ENCODE assay signal across 15 mouse cellular contexts in the genomic region with DNA sequence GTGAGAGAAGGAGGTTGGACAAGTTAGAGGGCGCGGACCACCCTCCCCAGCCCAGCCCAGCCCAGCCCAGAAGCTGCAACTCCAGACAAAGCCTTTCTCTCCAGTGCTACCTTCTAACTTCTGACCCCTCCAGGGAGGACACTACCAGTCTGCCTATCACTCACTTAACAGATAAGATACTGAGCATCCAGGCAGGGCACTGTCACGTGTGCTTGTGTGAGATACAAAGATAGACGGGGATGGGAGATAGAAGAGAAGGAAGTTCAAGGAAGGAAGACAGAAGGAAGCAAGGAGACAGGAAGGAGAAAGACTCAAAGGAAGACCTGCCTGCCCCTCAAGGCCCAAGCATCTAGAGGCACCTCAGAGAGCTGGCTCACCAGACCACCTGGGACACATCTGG.
A peak's percentile ranks its signal among the peaks of the same experiment; 100 is the strongest.
DNase-seq lines count a peak whose midpoint lies in the region; ATAC-seq and TF ChIP-seq lines count a peak whose summit lies in the region.
"Had no signal": no experiment of that assay in that cellular context is flagged by ENCODE, and none has a peak within 500 bp of the region (broad histone marks: within the 10 kb centered on the region; RNA-seq: fewer than 3 reads in every experiment).

No protein-coding gene starts in this region.

- peaks cover 62% of the 10 kb centered on the region for H3K4me1 ChIP-seq in kidney, embryonic 16.5 days (ENCODE audit: insufficient read depth, low read length)
- peaks cover 77% of the 10 kb centered on the region for H3K4me1 ChIP-seq in embryonic facial prominence, embryonic 10.5 days
- H3K4me1 ChIP-seq in embryonic facial prominence, embryonic 14.5 days (ENCODE audit: control insufficient read depth, insufficient read depth, low read length), result peaks cover 48% of the 10 kb centered on the region
- H3K4me1 ChIP-seq in limb, embryonic 13.5 days, result peaks cover 72% of the 10 kb centered on the region

- H3K9me3 ChIP-seq in kidney, embryonic 16.5 days (ENCODE audit: low read length), result no peaks in the 10 kb centered on the region
- H3K9me3 ChIP-seq in embryonic facial prominence, embryonic 10.5 days, result no peaks in the 10 kb centered on the region
- no peaks in the 10 kb centered on the region for H3K9me3 ChIP-seq in embryonic facial prominence, embryonic 14.5 days (ENCODE audit: control insufficient read depth, low read length)
- no peaks in the 10 kb centered on the region for H3K9me3 ChIP-seq in limb, embryonic 13.5 days
- H3K9me3 ChIP-seq: hindbrain, embryonic 15.5 days; liver, embryonic 12.5 days; neural tube, embryonic 13.5 days had no signal

- DNase-seq in kidney, postnatal 36 days, result no peak
- DNase-seq in embryonic facial prominence, embryonic 10.5 days (ENCODE audit: low spot score), result no peak
- DNase-seq in embryonic facial prominence, embryonic 14.5 days (ENCODE audit: low spot score), result no peak
- no peak for DNase-seq in layer of hippocampus, adult 2 months (ENCODE audit: low spot score in 2 of 2)
- no peak for DNase-seq in adrenal gland, postnatal 36 days
- no peak for DNase-seq in left cerebral cortex, adult 18-20 months (ENCODE audit: low spot score in 2 of 2)
- DNase-seq: right cerebral cortex, postnatal 14 days; thymus, postnatal 4 days had no signal

- no peak overlapping the region for H3K4me2 ChIP-seq in kidney, embryonic 16.5 days (replicated peaks; ENCODE audit: low read depth, low read length)
- H3K4me2 ChIP-seq in embryonic facial prominence, embryonic 14.5 days (ENCODE audit: low read depth, low read length), result no peak overlapping the region
- H3K4me2 ChIP-seq in limb, embryonic 13.5 days (replicated peaks), result no peak overlapping the region
- H3K4me2 ChIP-seq: hindbrain, embryonic 15.5 days; liver, embryonic 12.5 days; midbrain, embryonic 11.5 days; neural tube, embryonic 13.5 days had no signal

- H3K27ac ChIP-seq in kidney, embryonic 16.5 days (ENCODE audit: low read length), result peak overlapping the region; percentile 85
- H3K27ac ChIP-seq in embryonic facial prominence, embryonic 10.5 days (replicated peaks), result peak overlapping the region; percentile 60
- 0 out of 2 replicates have a peak overlapping the region, but pooled peaks have one; percentile 90 for H3K27ac ChIP-seq in embryonic facial prominence, embryonic 14.5 days (replicated peaks; ENCODE audit: low read depth, low read length)
- H3K27ac ChIP-seq in limb, embryonic 13.5 days, result peak overlapping the region; percentile 94; the same call in 1 of the 2 replicates
- no peak overlapping the region for H3K27ac ChIP-seq in layer of hippocampus, adult 2 months
- H3K27ac ChIP-seq: hindbrain, embryonic 15.5 days; liver, embryonic 12.5 days; neural tube, embryonic 13.5 days had no signal

- 82% methylated on average over 4 of the region's 4 CpGs for WGBS in kidney, embryonic 16.5 days
- WGBS in embryonic facial prominence, embryonic 10.5 days, result 86% methylated on average over 4 of the region's 4 CpGs
- WGBS in embryonic facial prominence, embryonic 14.5 days, result 77% methylated on average over 4 of the region's 4 CpGs
- WGBS in limb, embryonic 13.5 days, result 80% methylated on average over 4 of the region's 4 CpGs

- no peak overlapping the region for H3K4me3 ChIP-seq in kidney, embryonic 16.5 days (ENCODE audit: low read length)
- H3K4me3 ChIP-seq in embryonic facial prominence, embryonic 10.5 days, result no peak overlapping the region
- H3K4me3 ChIP-seq in embryonic facial prominence, embryonic 14.5 days (ENCODE audit: low read depth, low read length), result no peak overlapping the region
- no peak overlapping the region for H3K4me3 ChIP-seq in limb, embryonic 13.5 days
- no peak overlapping the region for H3K4me3 ChIP-seq in layer of hippocampus, adult 2 months
- H3K4me3 ChIP-seq: hindbrain, embryonic 15.5 days; liver, embryonic 12.5 days; neural tube, embryonic 13.5 days had no signal

- TF ChIP-seq CTCF in layer of hippocampus, adult 2 months (conservative IDR thresholded peaks at IDR 0.05), result no peak

- ATAC-seq in kidney, embryonic 16.5 days (ENCODE audit: low FRiP score, low TSS enrichment), result no peak
- ATAC-seq in embryonic facial prominence, embryonic 14.5 days (ENCODE audit: low read depth), result no peak
- ATAC-seq in limb, embryonic 13.5 days (ENCODE audit: low FRiP score, low read depth), result no peak
- ATAC-seq: forebrain, embryonic 16.5 days; liver, embryonic 12.5 days had no signal

- H3K27me3 ChIP-seq in kidney, embryonic 16.5 days (ENCODE audit: insufficient read depth, low read length), result no peaks in the 10 kb centered on the region
- peaks cover 33% of the 10 kb centered on the region for H3K27me3 ChIP-seq in embryonic facial prominence, embryonic 10.5 days (replicated peaks; ENCODE audit: low read depth, poor library complexity, severe bottlenecking)
- no peaks in the 10 kb centered on the region for H3K27me3 ChIP-seq in embryonic facial prominence, embryonic 14.5 days (replicated peaks; ENCODE audit: control insufficient read depth, insufficient read depth, low read length)
- H3K27me3 ChIP-seq in limb, embryonic 13.5 days, result no peaks in the 10 kb centered on the region
- H3K27me3 ChIP-seq: hindbrain, embryonic 15.5 days had no signal

- no peaks in the 10 kb centered on the region for H3K36me3 ChIP-seq in kidney, embryonic 16.5 days (ENCODE audit: insufficient read depth, low read length)
- peaks cover 12% of the 10 kb centered on the region for H3K36me3 ChIP-seq in embryonic facial prominence, embryonic 10.5 days (replicated peaks)
- peaks cover 3% of the 10 kb centered on the region; the same call in 1 of the 2 replicates for H3K36me3 ChIP-seq in embryonic facial prominence, embryonic 14.5 days (ENCODE audit: control insufficient read depth, insufficient read depth, low read length)
- peaks cover 14% of the 10 kb centered on the region for H3K36me3 ChIP-seq in limb, embryonic 13.5 days
- H3K36me3 ChIP-seq: hindbrain, embryonic 15.5 days; liver, embryonic 12.5 days had no signal

- H3K9ac ChIP-seq in kidney, embryonic 16.5 days (replicated peaks; ENCODE audit: low read length), result no peak overlapping the region
- H3K9ac ChIP-seq in embryonic facial prominence, embryonic 14.5 days (ENCODE audit: low read depth, low read length), result no peak overlapping the region
- H3K9ac ChIP-seq in limb, embryonic 13.5 days, result no peak overlapping the region
- H3K9ac ChIP-seq: hindbrain, embryonic 15.5 days; liver, embryonic 12.5 days; neural tube, embryonic 13.5 days had no signal
